ENCODE assay signal across 8 mouse cellular contexts in the genomic region with DNA sequence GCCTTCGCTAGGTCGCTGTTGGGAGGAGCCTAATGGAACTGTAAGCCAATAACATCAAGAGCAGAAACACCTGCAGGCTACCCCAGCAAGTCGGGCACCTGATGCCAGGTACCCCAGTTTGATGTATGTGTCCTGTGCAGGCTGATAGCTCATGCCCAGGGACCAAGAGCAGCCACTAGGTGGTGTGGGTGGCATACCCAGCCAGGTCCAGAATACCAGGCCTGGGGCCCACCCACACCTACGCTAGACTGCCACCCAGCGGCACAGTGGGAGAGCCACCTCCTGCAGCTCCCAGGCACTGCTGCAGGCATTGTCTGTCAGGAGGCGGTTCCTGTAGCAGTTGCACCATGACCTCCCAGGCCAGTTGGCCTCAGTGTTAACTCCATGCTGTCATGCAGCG. TPM values are rescaled to one million over a fixed set of nuclear protein-coding genes. Genes with fewer than 3 reads are reported as not detected.
A peak's percentile ranks its signal among the peaks of the same experiment; 100 is the strongest.
DNase-seq lines count a peak whose midpoint lies in the region; ATAC-seq and TF ChIP-seq lines count a peak whose summit lies in the region.

No protein-coding gene starts in this region.

- DNase-seq in 3134 (ENCODE audit: extremely low read depth, insufficient read length, low spot score) = peak; percentile 81
- DNase-seq in Muller cell, postnatal 12 days (ENCODE audit: inconsistent ontology term) = peak; percentile 74
- peak; percentile 54 to 67 for DNase-seq in cerebellum, postnatal 14 days
- DNase-seq in kidney, adult 9 months = peak; percentile 93
- DNase-seq in liver, embryonic 14.5 days (ENCODE audit: low read depth in 3 of 3, low spot score in 3 of 3) = peak; percentile 69 to 80 (median 71)
- peak; percentile 95 for DNase-seq in thymus, postnatal 0 days (ENCODE audit: low spot score)

- H3K9me3 ChIP-seq in liver, embryonic 14.5 days (ENCODE audit: control insufficient read depth, low read length) = no peaks in the 10 kb centered on the region
- H3K9me3 ChIP-seq in neural tube, embryonic 14.5 days (ENCODE audit: control insufficient read depth, low read length) = no peaks in the 10 kb centered on the region

- 12% methylated on average over 7 of the region's 7 CpGs for WGBS in liver, embryonic 14.5 days (ENCODE audit: insufficient replicate concordance)
- 27% methylated on average over 7 of the region's 7 CpGs for WGBS in neural tube, embryonic 14.5 days

- H3K36me3 ChIP-seq in liver, embryonic 14.5 days (replicated peaks; ENCODE audit: control insufficient read depth, insufficient read depth, low read depth) = no peaks in the 10 kb centered on the region
- H3K36me3 ChIP-seq in neural tube, embryonic 14.5 days (ENCODE audit: control insufficient read depth, insufficient read depth, low read length) = no peaks in the 10 kb centered on the region

- H3K4me3 ChIP-seq in liver, embryonic 14.5 days (ENCODE audit: insufficient read depth in 1 of 2, low read depth in 2 of 2, low read length in 2 of 2) = no peak overlapping the region
- H3K4me3 ChIP-seq in neural tube, embryonic 14.5 days (ENCODE audit: low read depth, low read length) = no peak overlapping the region

- peak; percentile 99 for TF ChIP-seq CTCF in liver, embryonic 14.5 days (IDR thresholded peaks at IDR 0.05; ENCODE audit: low read depth)

- H3K4me1 ChIP-seq in liver, embryonic 14.5 days (replicated peaks; ENCODE audit: control insufficient read depth in 2 of 2, insufficient read depth in 2 of 2, low read length in 1 of 2) = peaks cover 6 to 15% of the 10 kb centered on the region in 2 experiments; a peak in 3 of 4 replicates
- H3K4me1 ChIP-seq in neural tube, embryonic 14.5 days (ENCODE audit: control insufficient read depth, insufficient read depth, low read length) = peaks cover 10% of the 10 kb centered on the region; the same call in 1 of the 2 replicates

- ATAC-seq in granulocyte monocyte progenitor cell, adult 5-6 weeks (replicated peaks; ENCODE audit: poor library complexity, severe bottlenecking) = peak; percentile 89
- ATAC-seq in liver, embryonic 14.5 days (ENCODE audit: insufficient read depth) = peak; percentile 72
- peak; percentile 29; the same call in 1 of the 2 replicates for ATAC-seq in neural tube, embryonic 14.5 days (ENCODE audit: low read depth)

- no peak overlapping the region for H3K9ac ChIP-seq in liver, embryonic 14.5 days (replicated peaks)
- H3K9ac ChIP-seq in neural tube, embryonic 14.5 days (replicated peaks; ENCODE audit: low read depth, low read length) = no peak overlapping the region

- no peak overlapping the region for H3K27ac ChIP-seq in liver, embryonic 14.5 days
- no peak overlapping the region for H3K27ac ChIP-seq in neural tube, embryonic 14.5 days (ENCODE audit: low read depth, low read length)

- no peak overlapping the region for H3K4me2 ChIP-seq in liver, embryonic 14.5 days (ENCODE audit: low read depth)
- no peak overlapping the region for H3K4me2 ChIP-seq in neural tube, embryonic 14.5 days (ENCODE audit: low read depth, low read length)

- H3K27me3 ChIP-seq in liver, embryonic 14.5 days (ENCODE audit: control insufficient read depth, insufficient read depth, low read length) = peaks cover 28% of the 10 kb centered on the region
- H3K27me3 ChIP-seq in neural tube, embryonic 14.5 days (ENCODE audit: control insufficient read depth, insufficient read depth, low read length) = peaks cover 27% of the 10 kb centered on the region

- TF ChIP-seq EP300 in liver, embryonic 14.5 days (IDR thresholded peaks at IDR 0.05; ENCODE audit: low read depth) = no peak

RNA-seq across cellular contexts. Expression of a gene that starts 2.8 kb away (rescaled TPM):
- 0.73 TPM in 1 of 2 replicates, not detected in the other for total RNA-seq in granulocyte monocyte progenitor cell, adult 5-6 weeks (2014; fragmentation: Nextera tagmentation)
- 0.65 and 2.1 TPM in 2 replicates for total RNA-seq in granulocyte monocyte progenitor cell, adult 5-6 weeks (2017)
- 0.30 and 0.50 TPM in 2 replicates for polyA plus RNA-seq in liver, embryonic 14.5 days (2012; rRNA removed)
- not detected in 2 replicates for polyA plus RNA-seq in liver, embryonic 14.5 days (2014; fragmentation: Nextera tagmentation; extraction: Ambion mirVana)
- polyA plus RNA-seq in neural tube, embryonic 14.5 days (2014; fragmentation: Nextera tagmentation; extraction: Ambion mirVana) = not detected in 2 replicates
- 0.14 and 0.21 TPM in 2 replicates for polyA plus RNA-seq in thymus, postnatal 0 days (2015; fragmentation: Nextera tagmentation; extraction: Ambion mirVana)

RNA-seq across cellular contexts. Expression of a gene that starts 10.6 kb away (rescaled TPM):
- total RNA-seq in granulocyte monocyte progenitor cell, adult 5-6 weeks (2014; fragmentation: Nextera tagmentation) = 10.6 and 17.0 TPM in 2 replicates
- total RNA-seq in granulocyte monocyte progenitor cell, adult 5-6 weeks (2017) = 19.6 and 24.4 TPM in 2 replicates
- polyA plus RNA-seq in liver, embryonic 14.5 days (2012; rRNA removed) = 53.1 and 65.2 TPM in 2 replicates
- 47.8 and 52.8 TPM in 2 replicates for polyA plus RNA-seq in liver, embryonic 14.5 days (2014; fragmentation: Nextera tagmentation; extraction: Ambion mirVana)
- 45.6 and 126 TPM in 2 replicates for polyA plus RNA-seq in neural tube, embryonic 14.5 days (2014; fragmentation: Nextera tagmentation; extraction: Ambion mirVana)
- 303 and 311 TPM in 2 replicates for polyA plus RNA-seq in thymus, postnatal 0 days (2015; fragmentation: Nextera tagmentation; extraction: Ambion mirVana)

RNA-seq across cellular contexts. Expression of a gene that starts 23.8 kb away (rescaled TPM):
- 14.5 and 21.9 TPM in 2 replicates for total RNA-seq in granulocyte monocyte progenitor cell, adult 5-6 weeks (2014; fragmentation: Nextera tagmentation)
- 14.0 and 20.8 TPM in 2 replicates for total RNA-seq in granulocyte monocyte progenitor cell, adult 5-6 weeks (2017)
- polyA plus RNA-seq in liver, embryonic 14.5 days (2012; rRNA removed) = 39.9 and 43.4 TPM in 2 replicates
- polyA plus RNA-seq in liver, embryonic 14.5 days (2014; fragmentation: Nextera tagmentation; extraction: Ambion mirVana) = 37.7 and 48.3 TPM in 2 replicates
- polyA plus RNA-seq in neural tube, embryonic 14.5 days (2014; fragmentation: Nextera tagmentation; extraction: Ambion mirVana) = 45.9 and 46.2 TPM in 2 replicates
- polyA plus RNA-seq in thymus, postnatal 0 days (2015; fragmentation: Nextera tagmentation; extraction: Ambion mirVana) = 60.0 and 62.6 TPM in 2 replicates

RNA-seq across cellular contexts. Expression of a gene that starts 36.1 kb away (rescaled TPM):
- total RNA-seq in granulocyte monocyte progenitor cell, adult 5-6 weeks (2014; fragmentation: Nextera tagmentation) = 228 and 235 TPM in 2 replicates
- 310 and 312 TPM in 2 replicates for total RNA-seq in granulocyte monocyte progenitor cell, adult 5-6 weeks (2017)
- 99.9 and 104 TPM in 2 replicates for polyA plus RNA-seq in liver, embryonic 14.5 days (2012; rRNA removed)
- polyA plus RNA-seq in liver, embryonic 14.5 days (2014; fragmentation: Nextera tagmentation; extraction: Ambion mirVana) = 130 and 132 TPM in 2 replicates
- polyA plus RNA-seq in neural tube, embryonic 14.5 days (2014; fragmentation: Nextera tagmentation; extraction: Ambion mirVana) = 169 and 183 TPM in 2 replicates
- polyA plus RNA-seq in thymus, postnatal 0 days (2015; fragmentation: Nextera tagmentation; extraction: Ambion mirVana) = 200 and 212 TPM in 2 replicates

Comparison
In these comparisons a context has a peak if more than half of its experiments do, and no peak if none do; other contexts are left out.
1. ATAC-seq: peak in every context shown above with its lines; median percentile 89 in granulocyte monocyte progenitor cell, adult 5-6 weeks; 72 in liver, embryonic 14.5 days; 29 in neural tube, embryonic 14.5 days.